Mouse (Mus musculus): Measurements from ENCODE around the gene Ddi2. TPM values are rescaled to one million over a fixed set of nuclear protein-coding genes. Genes with fewer than 3 reads are reported as not detected.

Ddi2 gene
- polyA plus RNA-seq, 1 experiment from 2014 or later, result 22.6 TPM

GRCm38 (mm10) chr4:141664011-141664745 lies 59.0 kb downstream of the Ddi2 start:
- DNase-seq (ENCODE audit: low spot score), result peak; percentile 82
- Histone ChIP-seq H3K27me3 (ENCODE audit: control insufficient read depth, insufficient read depth, low read length) (no peaks in the 10 kb centered on the region), H3K27ac (ENCODE audit: low read depth, low read length) (no peak overlapping the region), H3K4me1 (replicated peaks; ENCODE audit: control insufficient read depth, insufficient read depth, low read length) (peaks cover 11% of the 10 kb centered on the region), H3K9me3 (ENCODE audit: control insufficient read depth, low read length) (no peaks in the 10 kb centered on the region), H3K36me3 (ENCODE audit: control insufficient read depth, insufficient read depth, low read length) (no peaks in the 10 kb centered on the region; the same call in 1 of the 2 replicates), H3K4me3 (ENCODE audit: low read depth, low read length) (peak overlapping the region; percentile 81), H3K9ac (ENCODE audit: low read length) (peak overlapping the region; percentile 96), H3K4me2 (ENCODE audit: low read depth, low read length, severe bottlenecking) (peak overlapping the region; percentile 90)
- 1% methylated on average over 59 of the region's 60 CpGs for WGBS
- peak; percentile 76 for ATAC-seq (replicated peaks; ENCODE audit: low FRiP score)

DNA sequence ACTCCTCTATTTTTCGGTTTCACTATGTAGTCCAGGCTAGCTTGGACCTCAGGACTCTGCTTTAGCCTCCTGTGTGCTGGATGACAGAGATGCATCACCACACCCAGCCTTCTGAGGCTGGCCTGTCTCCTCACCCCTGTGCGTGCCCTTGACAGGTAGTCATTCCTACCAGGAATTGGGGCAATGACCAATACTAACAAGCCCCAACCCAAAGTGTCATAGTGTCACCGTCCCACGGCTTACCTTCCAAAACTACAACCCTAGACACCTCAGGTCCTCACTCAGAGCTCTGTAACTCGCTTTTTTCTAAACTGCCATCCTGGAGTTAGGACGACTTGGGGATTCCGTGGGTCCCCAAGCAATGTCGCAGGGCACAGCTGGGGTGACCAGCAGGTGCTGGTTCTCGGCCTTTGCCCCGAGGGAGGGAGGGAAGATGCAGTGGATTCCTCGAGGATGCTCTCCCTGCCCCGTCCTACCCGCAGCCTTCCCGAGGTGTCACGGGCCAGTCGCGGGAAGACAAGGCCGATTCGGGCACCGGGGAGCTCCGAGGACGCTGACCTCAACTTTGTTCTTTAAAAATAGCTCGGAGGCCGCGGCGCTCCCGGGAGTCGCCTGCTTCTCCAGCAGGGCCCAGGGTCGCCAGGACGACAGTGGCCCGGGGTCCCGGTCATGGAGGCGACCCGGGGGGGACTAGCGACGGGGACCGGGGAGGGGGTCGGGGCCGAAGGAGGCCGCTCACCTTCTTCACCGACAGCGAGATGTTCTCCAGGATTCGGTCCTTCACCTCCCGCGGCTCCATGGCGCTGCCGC lies 59.9 kb downstream of the Ddi2 start:
- Histone ChIP-seq H3K36me3 (ENCODE audit: control insufficient read depth, insufficient read depth, low read length) (no peaks in the 10 kb centered on the region; the same call in 1 of the 2 replicates), H3K27ac (ENCODE audit: low read depth, low read length) (no peak overlapping the region), H3K9me3 (ENCODE audit: control insufficient read depth, low read length) (no peaks in the 10 kb centered on the region), H3K4me1 (replicated peaks; ENCODE audit: control insufficient read depth, insufficient read depth, low read length) (peaks cover 11% of the 10 kb centered on the region), H3K27me3 (ENCODE audit: control insufficient read depth, insufficient read depth, low read length) (no peaks in the 10 kb centered on the region), H3K9ac (ENCODE audit: low read length) (peak overlapping the region; percentile 96), H3K4me3 (ENCODE audit: low read depth, low read length) (peak overlapping the region; percentile 81), H3K4me2 (ENCODE audit: low read depth, low read length, severe bottlenecking) (peak overlapping the region; percentile 90)
- 4% methylated on average over 46 of the region's 47 CpGs for WGBS
- peak; percentile 20; the same call in 1 of the 2 replicates for ATAC-seq (replicated peaks; ENCODE audit: low FRiP score)
- DNase-seq (ENCODE audit: low spot score), result peak; percentile 69

- DNase-seq (ENCODE audit: low spot score) (no peak), ATAC-seq (replicated peaks; ENCODE audit: low FRiP score) (no peak)
- H3K9ac ChIP-seq (ENCODE audit: low read length), result no peak overlapping the region
- no peaks in the 10 kb centered on the region for H3K27me3 ChIP-seq (ENCODE audit: control insufficient read depth, insufficient read depth, low read length)
- H3K9me3 ChIP-seq (ENCODE audit: control insufficient read depth, low read length), result no peaks in the 10 kb centered on the region
- peaks cover 11% of the 10 kb centered on the region for H3K4me1 ChIP-seq (replicated peaks; ENCODE audit: control insufficient read depth, insufficient read depth, low read length)
- H3K4me3 ChIP-seq (ENCODE audit: low read depth, low read length), result no peak overlapping the region
- WGBS, result 92% methylated on average over 11 of the region's 11 CpGs
- no peaks in the 10 kb centered on the region; the same call in 1 of the 2 replicates for H3K36me3 ChIP-seq (ENCODE audit: control insufficient read depth, insufficient read depth, low read length)
- no peak overlapping the region for H3K27ac ChIP-seq (ENCODE audit: low read depth, low read length)
- H3K4me2 ChIP-seq (ENCODE audit: low read depth, low read length, severe bottlenecking), result no peak overlapping the region
These were observed 62.3 kb downstream of the Ddi2 start for GRCm38 (mm10) chr4:141660884-141661283.

GRCm38 (mm10) chr4:141659739-141660138 lies 63.5 kb downstream of the Ddi2 start:
- Histone ChIP-seq H3K27me3 (ENCODE audit: control insufficient read depth, insufficient read depth, low read length) (no peaks in the 10 kb centered on the region), H3K36me3 (ENCODE audit: control insufficient read depth, insufficient read depth, low read length) (no peaks in the 10 kb centered on the region; the same call in 1 of the 2 replicates), H3K4me1 (replicated peaks; ENCODE audit: control insufficient read depth, insufficient read depth, low read length) (peaks cover 9% of the 10 kb centered on the region), H3K9me3 (ENCODE audit: control insufficient read depth, low read length) (no peaks in the 10 kb centered on the region), H3K27ac (ENCODE audit: low read depth, low read length) (no peak overlapping the region), H3K4me3 (ENCODE audit: low read depth, low read length) (no peak overlapping the region), H3K4me2 (ENCODE audit: low read depth, low read length, severe bottlenecking) (no peak overlapping the region), H3K9ac (ENCODE audit: low read length) (no peak overlapping the region)
- 68% methylated on average over 4 of the region's 4 CpGs for WGBS
- ATAC-seq (replicated peaks; ENCODE audit: low FRiP score), result no peak
- no peak for DNase-seq (ENCODE audit: low spot score)

GRCm38 (mm10) chr4:141658846-141659484 lies 64.3 kb downstream of the Ddi2 start:
- no peak overlapping the region for H3K9ac ChIP-seq (ENCODE audit: low read length)
- no peaks in the 10 kb centered on the region; the same call in 1 of the 2 replicates for H3K36me3 ChIP-seq (ENCODE audit: control insufficient read depth, insufficient read depth, low read length)
- WGBS, result 93% methylated on average over 6 of the region's 6 CpGs

DNA sequence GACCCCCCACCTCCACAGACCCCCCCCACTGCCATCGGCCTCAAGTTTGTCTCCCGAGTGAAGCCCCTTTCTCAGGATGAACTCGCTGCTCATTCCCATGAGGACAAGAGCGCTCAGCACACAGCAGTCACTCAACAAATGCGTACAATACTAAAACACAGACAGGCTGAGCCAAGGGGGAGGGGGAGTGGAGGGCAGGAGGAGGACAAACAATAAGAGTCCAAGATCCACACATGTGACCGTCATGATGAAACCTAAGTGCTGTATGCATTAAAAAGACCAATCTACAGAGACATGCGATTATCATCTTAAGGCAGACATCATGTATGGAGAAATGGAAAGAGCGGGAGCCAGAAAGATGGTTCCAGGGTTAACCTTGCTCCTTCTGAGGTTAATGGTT lies 66.3 kb downstream of the Ddi2 start:
- no peaks in the 10 kb centered on the region for H3K9me3 ChIP-seq (ENCODE audit: control insufficient read depth, low read length)
- no peak overlapping the region for H3K4me3 ChIP-seq (ENCODE audit: low read depth, low read length)
- no peak overlapping the region for H3K4me2 ChIP-seq (ENCODE audit: low read depth, low read length, severe bottlenecking)
- ATAC-seq (replicated peaks; ENCODE audit: low FRiP score) (no peak), DNase-seq (ENCODE audit: low spot score) (no peak)
- no peaks in the 10 kb centered on the region; the same call in 1 of the 2 replicates for H3K36me3 ChIP-seq (ENCODE audit: control insufficient read depth, insufficient read depth, low read length)
- no peaks in the 10 kb centered on the region for H3K4me1 ChIP-seq (replicated peaks; ENCODE audit: control insufficient read depth, insufficient read depth, low read length)
- 89% methylated on average over 8 of the region's 8 CpGs for WGBS
- H3K27me3 ChIP-seq (ENCODE audit: control insufficient read depth, insufficient read depth, low read length), result no peaks in the 10 kb centered on the region
- H3K27ac ChIP-seq (ENCODE audit: low read depth, low read length), result no peak overlapping the region
- H3K9ac ChIP-seq (ENCODE audit: low read length), result no peak overlapping the region

More at GRCm38 (mm10) chr4:141658846-141659484, 64.3 kb downstream of the Ddi2 start:
- Histone ChIP-seq H3K9me3 (ENCODE audit: control insufficient read depth, low read length) (no peaks in the 10 kb centered on the region), H3K4me3 (ENCODE audit: low read depth, low read length) (no peak overlapping the region), H3K4me2 (ENCODE audit: low read depth, low read length, severe bottlenecking) (no peak overlapping the region), H3K27me3 (ENCODE audit: control insufficient read depth, insufficient read depth, low read length) (no peaks in the 10 kb centered on the region), H3K4me1 (replicated peaks; ENCODE audit: control insufficient read depth, insufficient read depth, low read length) (peaks cover 5% of the 10 kb centered on the region), H3K27ac (ENCODE audit: low read depth, low read length) (no peak overlapping the region)
- DNase-seq (ENCODE audit: low spot score) (no peak), ATAC-seq (replicated peaks; ENCODE audit: low FRiP score) (no peak)

GRCm38 (mm10) chr4:141655908-141656608 lies 67.2 kb downstream of the Ddi2 start:
- no peak overlapping the region for H3K27ac ChIP-seq (ENCODE audit: low read depth, low read length)
- no peaks in the 10 kb centered on the region for H3K4me1 ChIP-seq (replicated peaks; ENCODE audit: control insufficient read depth, insufficient read depth, low read length)
- H3K9me3 ChIP-seq (ENCODE audit: control insufficient read depth, low read length), result no peaks in the 10 kb centered on the region
- 90% methylated on average over 12 of the region's 12 CpGs for WGBS
- H3K4me3 ChIP-seq (ENCODE audit: low read depth, low read length), result no peak overlapping the region
- no peak for DNase-seq (ENCODE audit: low spot score)
- H3K9ac ChIP-seq (ENCODE audit: low read length), result no peak overlapping the region
- no peak for ATAC-seq (replicated peaks; ENCODE audit: low FRiP score)
- H3K27me3 ChIP-seq (ENCODE audit: control insufficient read depth, insufficient read depth, low read length), result no peaks in the 10 kb centered on the region
- H3K4me2 ChIP-seq (ENCODE audit: low read depth, low read length, severe bottlenecking), result no peak overlapping the region
- H3K36me3 ChIP-seq (ENCODE audit: control insufficient read depth, insufficient read depth, low read length), result no peaks in the 10 kb centered on the region; the same call in 1 of the 2 replicates

DNA sequence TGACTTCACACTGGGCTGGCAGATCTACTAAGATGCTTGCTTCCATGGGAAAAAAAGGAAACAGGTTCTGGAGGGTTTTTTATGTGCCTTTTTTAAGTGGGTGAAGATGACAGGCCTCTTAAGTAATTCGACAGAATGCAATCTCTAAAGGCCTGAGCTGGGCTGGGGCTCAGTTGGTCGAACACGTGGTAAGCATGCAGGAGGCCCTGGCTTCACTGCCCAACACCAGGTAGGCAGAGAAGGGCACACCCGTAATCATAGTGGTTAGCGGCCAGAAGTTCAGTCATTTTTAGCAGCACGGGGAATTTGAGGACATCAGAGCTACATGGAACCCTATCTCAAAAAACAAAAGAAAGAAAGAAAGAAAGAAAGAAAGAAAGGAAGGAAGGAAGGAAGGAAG lies 68.7 kb downstream of the Ddi2 start:
- no peak overlapping the region for H3K4me3 ChIP-seq (ENCODE audit: low read depth, low read length)

More for the DNA sequence above, 68.7 kb downstream of the Ddi2 start:
- H3K9me3 ChIP-seq (ENCODE audit: control insufficient read depth, low read length), result no peaks in the 10 kb centered on the region
- no peak overlapping the region for H3K4me2 ChIP-seq (ENCODE audit: low read depth, low read length, severe bottlenecking)
- no peak overlapping the region for H3K9ac ChIP-seq (ENCODE audit: low read length)
- ATAC-seq (replicated peaks; ENCODE audit: low FRiP score) (no peak), DNase-seq (ENCODE audit: low spot score) (no peak)
- H3K27me3 ChIP-seq (ENCODE audit: control insufficient read depth, insufficient read depth, low read length), result no peaks in the 10 kb centered on the region
- H3K4me1 ChIP-seq (replicated peaks; ENCODE audit: control insufficient read depth, insufficient read depth, low read length), result no peaks in the 10 kb centered on the region
- 93% methylated on average over 6 of the region's 6 CpGs for WGBS
- no peak overlapping the region for H3K27ac ChIP-seq (ENCODE audit: low read depth, low read length)
- H3K36me3 ChIP-seq (ENCODE audit: control insufficient read depth, insufficient read depth, low read length), result no peaks in the 10 kb centered on the region; the same call in 1 of the 2 replicates
